Mouse (Mus musculus) ES-Bruce4 (cell line): ENCODE data around the gene Slc37a1. TPM values are rescaled to one million over a fixed set of nuclear protein-coding genes. Genes with fewer than 3 reads are reported as not detected.

ENCODE experiments used
- H3K27ac ChIP-seq: 2 replicates; pipeline ENCODE4 v1.5.1; 2012; ENCODE audit warnings: low read length, inconsistent platforms; ENCODE audit not compliant: insufficient read depth
- H3K27me3 ChIP-seq: 2 replicates; pipeline ENCODE4 v1.6.1; 2012; ENCODE audit warnings: mild to moderate bottlenecking, low read length, inconsistent platforms; ENCODE audit not compliant: control insufficient read depth, poor library complexity, insufficient read depth, severe bottlenecking
- H3K36me3 ChIP-seq: 2 replicates; pipeline ENCODE4 v1.6.1; 2012; ENCODE audit warnings: inconsistent platforms, mild to moderate bottlenecking, low read length, moderate library complexity; ENCODE audit not compliant: control insufficient read depth, poor library complexity, insufficient read depth, severe bottlenecking
- H3K4me1 ChIP-seq: one replicate; pipeline ENCODE4 v1.8.1; 2011; ENCODE audit warnings: low read length; ENCODE audit not compliant: control insufficient read depth, insufficient read depth
- H3K4me3 ChIP-seq: 2 replicates; pipeline ENCODE4 v1.5.1; 2011; ENCODE audit warnings: low read depth, mild to moderate bottlenecking, low read length
- H3K9ac ChIP-seq: 2 replicates; pipeline ENCODE4 v1.6.1; 2012; ENCODE audit warnings: low read depth, mild to moderate bottlenecking, inconsistent platforms; ENCODE audit not compliant: poor library complexity, severe bottlenecking
- H3K9me3 ChIP-seq: replicated peaks from 2 replicates; pipeline ENCODE4 v1.6.1; 2012; ENCODE audit warnings: mild to moderate bottlenecking, low read length, inconsistent platforms; ENCODE audit not compliant: control insufficient read depth, poor library complexity, insufficient read depth, severe bottlenecking
- CTCF ChIP-seq: IDR thresholded peaks from one replicate; pipeline ENCODE4 v1.8.1; 2011; ENCODE audit warnings: low read depth, low read length
- EP300 ChIP-seq: IDR thresholded peaks from 2 replicates; pipeline ENCODE4 v1.6.1; 2011; ENCODE audit warnings: low read depth, low read length; ENCODE audit not compliant: insufficient read depth
- POLR2A ChIP-seq: IDR thresholded peaks from one replicate; pipeline ENCODE4 v1.8.1; 2011; ENCODE audit warnings: low read length; ENCODE audit not compliant: insufficient read depth
- polyA plus RNA-seq: library from polyadenylated mRNA; stranded (reverse); fragments of >200 nt; gene quantifications from 2 replicates; pipeline ENCODE4 v1.2.4, GENCODE M21; 2011; ENCODE audit warnings: low read depth; ENCODE audit not compliant: missing spikeins, insufficient read depth, insufficient read length

Slc37a1 gene
- polyA plus RNA-seq, 1 experiment = 13.4 TPM

GRCm38 (mm10) chr17:31265171-31265572 lies 21.4 kb upstream of the Slc37a1 start:
- Histone ChIP-seq H3K9me3 (no peaks in the 10 kb centered on the region), H3K4me1 (peaks cover 17% of the 10 kb centered on the region), H3K4me3 (no peak overlapping the region), H3K27me3 (no peaks in the 10 kb centered on the region), H3K27ac (peak overlapping the region; percentile 96), H3K9ac (no peak overlapping the region), H3K36me3 (no peaks in the 10 kb centered on the region)
- TF ChIP-seq EP300 (peak; percentile 64), POLR2A (no peak)

GRCm38 (mm10) chr17:31265831-31266230 lies 20.8 kb upstream of the Slc37a1 start:
- peak overlapping the region; percentile 96 for H3K27ac ChIP-seq
- H3K4me3 ChIP-seq = no peak overlapping the region
- peaks cover 17% of the 10 kb centered on the region for H3K4me1 ChIP-seq
- no peak for TF ChIP-seq POLR2A
- TF ChIP-seq EP300 = 0 out of 2 replicates have a peak, but pooled peaks have one; percentile 2
- TF ChIP-seq CTCF = peak; percentile 14
- H3K9ac ChIP-seq = no peak overlapping the region
- no peaks in the 10 kb centered on the region for H3K36me3 ChIP-seq
- no peaks in the 10 kb centered on the region for H3K9me3 ChIP-seq
- H3K27me3 ChIP-seq = no peaks in the 10 kb centered on the region

- Histone ChIP-seq H3K9me3 (no peaks in the 10 kb centered on the region), H3K36me3 (no peaks in the 10 kb centered on the region), H3K4me1 (peaks cover 17% of the 10 kb centered on the region), H3K4me3 (no peak overlapping the region), H3K27ac (peak overlapping the region; percentile 96), H3K9ac (no peak overlapping the region), H3K27me3 (no peaks in the 10 kb centered on the region)
- no peak for TF ChIP-seq POLR2A
- 0 out of 2 replicates have a peak, but pooled peaks have one; percentile 1 for TF ChIP-seq EP300
Measured at GRCm38 (mm10) chr17:31266321-31266950, 20.2 kb upstream of the Slc37a1 start.

GRCm38 (mm10) chr17:31267138-31267537 lies 19.5 kb upstream of the Slc37a1 start:
- H3K9me3 ChIP-seq = no peaks in the 10 kb centered on the region
- no peak for TF ChIP-seq CTCF
- no peak for TF ChIP-seq EP300
- no peak for TF ChIP-seq POLR2A
- H3K9ac ChIP-seq = no peak overlapping the region
- no peak overlapping the region for H3K27ac ChIP-seq
- H3K36me3 ChIP-seq = no peaks in the 10 kb centered on the region
- no peaks in the 10 kb centered on the region for H3K27me3 ChIP-seq
- H3K4me3 ChIP-seq = no peak overlapping the region
- peaks cover 17% of the 10 kb centered on the region for H3K4me1 ChIP-seq

GRCm38 (mm10) chr17:31267603-31268002 lies 19.0 kb upstream of the Slc37a1 start:
- Histone ChIP-seq H3K9ac (no peak overlapping the region), H3K27ac (no peak overlapping the region)
- TF ChIP-seq EP300 = peak; percentile 76; the same call in 1 of the 2 replicates
- TF ChIP-seq POLR2A = no peak

GRCm38 (mm10) chr17:31268016-31268415 lies 18.6 kb upstream of the Slc37a1 start:
- Histone ChIP-seq H3K4me3 (no peak overlapping the region), H3K27me3 (no peaks in the 10 kb centered on the region), H3K9me3 (no peaks in the 10 kb centered on the region), H3K27ac (no peak overlapping the region), H3K9ac (no peak overlapping the region), H3K4me1 (peaks cover 16% of the 10 kb centered on the region), H3K36me3 (no peaks in the 10 kb centered on the region)
- TF ChIP-seq EP300 = no peak
- no peak for TF ChIP-seq CTCF
- no peak for TF ChIP-seq POLR2A

More at GRCm38 (mm10) chr17:31267603-31268002, 19.0 kb upstream of the Slc37a1 start:
- H3K9me3 ChIP-seq = no peaks in the 10 kb centered on the region
- H3K4me1 ChIP-seq = peaks cover 17% of the 10 kb centered on the region
- H3K27me3 ChIP-seq = no peaks in the 10 kb centered on the region
- no peak overlapping the region for H3K4me3 ChIP-seq
- H3K36me3 ChIP-seq = no peaks in the 10 kb centered on the region
